Mouse (Mus musculus): ENCODE data around the gene Per1. TPM values are rescaled to one million over a fixed set of nuclear protein-coding genes. Genes with fewer than 3 reads are reported as not detected.
A peak's percentile ranks its signal among the peaks of the same experiment; 100 is the strongest.

The Per1 gene
- polyA plus RNA-seq, 1 experiment: 57.6 TPM

- TF ChIP-seq POLR2A (IDR thresholded peaks at IDR 0.05; ENCODE audit: extremely low read depth, insufficient read depth, low read length) (no peak), CTCF (IDR thresholded peaks at IDR 0.05; ENCODE audit: extremely low read depth, insufficient read depth, low read length) (no peak)
- Histone ChIP-seq H3K27ac (ENCODE audit: insufficient read depth, low read length) (no peak overlapping the region), H3K4me3 (ENCODE audit: insufficient read depth, low read length) (no peak overlapping the region), H3K4me1 (ENCODE audit: control insufficient read depth, insufficient read depth, low read length) (peaks cover 2% of the 10 kb centered on the region; the same call in 1 of the 2 replicates)
Observed at GRCm38 (mm10) chr11:69078041-69078440, 17.0 kb upstream of the Per1 start.

DNA sequence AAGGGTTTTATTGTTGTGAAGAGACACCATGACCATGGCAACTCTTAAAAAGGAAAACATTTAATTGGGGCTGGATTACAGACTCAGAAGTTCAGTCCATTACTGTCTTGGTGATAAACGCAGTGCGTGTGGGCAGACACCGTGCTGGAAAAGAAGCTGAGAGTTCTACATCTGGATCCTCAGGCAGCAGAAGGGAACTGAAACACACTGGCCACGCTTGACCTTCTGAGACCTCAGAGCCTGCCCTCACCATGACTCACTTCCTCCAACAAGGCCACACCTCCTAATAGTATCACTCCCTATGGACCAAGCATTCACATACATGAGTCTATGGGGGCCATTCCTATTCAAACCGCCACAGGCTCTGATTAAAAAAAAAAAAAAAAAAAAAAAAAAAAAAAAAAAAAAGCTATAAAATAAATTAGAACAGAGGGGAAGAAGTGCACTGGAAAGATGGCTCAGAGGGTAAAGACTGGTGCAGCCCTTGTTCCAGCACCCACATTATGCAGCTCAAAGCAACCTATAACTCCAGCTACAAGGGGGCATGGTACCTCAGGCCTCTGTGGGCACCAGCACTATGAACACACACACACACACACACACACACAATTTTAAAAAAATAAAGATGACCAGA is 16.1 kb upstream of the Per1 start:
- no peak for TF ChIP-seq POLR2A (IDR thresholded peaks at IDR 0.05; ENCODE audit: extremely low read depth, insufficient read depth, low read length)
- no peak for TF ChIP-seq CTCF (IDR thresholded peaks at IDR 0.05; ENCODE audit: extremely low read depth, insufficient read depth, low read length)
- Histone ChIP-seq H3K4me3 (ENCODE audit: insufficient read depth, low read length) (no peak overlapping the region), H3K4me1 (ENCODE audit: control insufficient read depth, insufficient read depth, low read length) (0 out of 2 replicates have a peak, but pooled peaks cover 2% of the 10 kb centered on the region), H3K27ac (ENCODE audit: insufficient read depth, low read length) (no peak overlapping the region)

- no peak overlapping the region for H3K4me3 ChIP-seq (ENCODE audit: insufficient read depth, low read length)
- H3K4me1 ChIP-seq (ENCODE audit: control insufficient read depth, insufficient read depth, low read length): no peaks in the 10 kb centered on the region
- no peak overlapping the region for H3K27ac ChIP-seq (ENCODE audit: insufficient read depth, low read length)
- TF ChIP-seq POLR2A (IDR thresholded peaks at IDR 0.05; ENCODE audit: extremely low read depth, insufficient read depth, low read length) (no peak), CTCF (IDR thresholded peaks at IDR 0.05; ENCODE audit: extremely low read depth, insufficient read depth, low read length) (no peak)
Observed at GRCm38 (mm10) chr11:69080102-69080854, 14.7 kb upstream of the Per1 start.

DNA sequence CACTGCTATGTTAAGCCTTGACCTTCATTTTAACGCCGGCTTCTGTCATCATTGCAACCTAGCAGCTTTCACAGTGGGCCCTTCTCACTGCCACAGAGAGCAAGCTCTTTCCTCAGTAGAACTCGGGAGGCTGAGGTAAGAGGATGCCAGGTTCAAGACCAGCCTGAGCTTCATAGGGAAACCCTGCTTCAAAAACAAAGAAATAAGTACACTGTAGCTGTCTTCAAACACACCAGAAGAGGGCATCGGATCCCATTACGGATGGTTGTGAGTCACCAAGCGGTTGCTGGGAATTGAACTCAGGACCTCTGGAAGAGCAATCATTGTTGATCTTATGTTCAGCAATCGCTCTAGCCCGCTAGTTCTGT is 14.2 kb upstream of the Per1 start:
- Histone ChIP-seq H3K4me3 (ENCODE audit: insufficient read depth, low read length) (no peak overlapping the region), H3K4me1 (ENCODE audit: control insufficient read depth, insufficient read depth, low read length) (no peaks in the 10 kb centered on the region), H3K27ac (ENCODE audit: insufficient read depth, low read length) (no peak overlapping the region)
- TF ChIP-seq POLR2A (IDR thresholded peaks at IDR 0.05; ENCODE audit: extremely low read depth, insufficient read depth, low read length): no peak
- no peak for TF ChIP-seq CTCF (IDR thresholded peaks at IDR 0.05; ENCODE audit: extremely low read depth, insufficient read depth, low read length)

GRCm38 (mm10) chr11:69081613-69082012 is 13.4 kb upstream of the Per1 start:
- no peak overlapping the region for H3K4me3 ChIP-seq (ENCODE audit: insufficient read depth, low read length)
- H3K27ac ChIP-seq (ENCODE audit: insufficient read depth, low read length): no peak overlapping the region
- TF ChIP-seq POLR2A (IDR thresholded peaks at IDR 0.05; ENCODE audit: extremely low read depth, insufficient read depth, low read length) (no peak), CTCF (IDR thresholded peaks at IDR 0.05; ENCODE audit: extremely low read depth, insufficient read depth, low read length) (no peak)
- H3K4me1 ChIP-seq (ENCODE audit: control insufficient read depth, insufficient read depth, low read length): peaks cover 1% of the 10 kb centered on the region

- peaks cover 3% of the 10 kb centered on the region for H3K4me1 ChIP-seq (ENCODE audit: control insufficient read depth, insufficient read depth, low read length)
- H3K4me3 ChIP-seq (ENCODE audit: insufficient read depth, low read length): no peak overlapping the region
- TF ChIP-seq CTCF (IDR thresholded peaks at IDR 0.05; ENCODE audit: extremely low read depth, insufficient read depth, low read length): no peak
- H3K27ac ChIP-seq (ENCODE audit: insufficient read depth, low read length): no peak overlapping the region
Observed at GRCm38 (mm10) chr11:69085608-69086007, 9.4 kb upstream of the Per1 start.

GRCm38 (mm10) chr11:69086390-69086789 is 8.6 kb upstream of the Per1 start:
- peak; percentile 84 for TF ChIP-seq POLR2A (IDR thresholded peaks at IDR 0.05; ENCODE audit: extremely low read depth, insufficient read depth, low read length)
- no peak for TF ChIP-seq CTCF (IDR thresholded peaks at IDR 0.05; ENCODE audit: extremely low read depth, insufficient read depth, low read length)

GRCm38 (mm10) chr11:69087082-69087481 is 7.9 kb upstream of the Per1 start:
- Histone ChIP-seq H3K4me3 (ENCODE audit: insufficient read depth, low read length) (no peak overlapping the region), H3K4me1 (ENCODE audit: control insufficient read depth, insufficient read depth, low read length) (peaks cover 3% of the 10 kb centered on the region), H3K27ac (ENCODE audit: insufficient read depth, low read length) (peak overlapping the region; percentile 98)
- no peak for TF ChIP-seq POLR2A (IDR thresholded peaks at IDR 0.05; ENCODE audit: extremely low read depth, insufficient read depth, low read length)
- no peak for TF ChIP-seq CTCF (IDR thresholded peaks at IDR 0.05; ENCODE audit: extremely low read depth, insufficient read depth, low read length)

More at GRCm38 (mm10) chr11:69086390-69086789, 8.6 kb upstream of the Per1 start:
- Histone ChIP-seq H3K27ac (ENCODE audit: insufficient read depth, low read length) (peak overlapping the region; percentile 98), H3K4me3 (ENCODE audit: insufficient read depth, low read length) (no peak overlapping the region), H3K4me1 (ENCODE audit: control insufficient read depth, insufficient read depth, low read length) (peaks cover 3% of the 10 kb centered on the region)

DNA sequence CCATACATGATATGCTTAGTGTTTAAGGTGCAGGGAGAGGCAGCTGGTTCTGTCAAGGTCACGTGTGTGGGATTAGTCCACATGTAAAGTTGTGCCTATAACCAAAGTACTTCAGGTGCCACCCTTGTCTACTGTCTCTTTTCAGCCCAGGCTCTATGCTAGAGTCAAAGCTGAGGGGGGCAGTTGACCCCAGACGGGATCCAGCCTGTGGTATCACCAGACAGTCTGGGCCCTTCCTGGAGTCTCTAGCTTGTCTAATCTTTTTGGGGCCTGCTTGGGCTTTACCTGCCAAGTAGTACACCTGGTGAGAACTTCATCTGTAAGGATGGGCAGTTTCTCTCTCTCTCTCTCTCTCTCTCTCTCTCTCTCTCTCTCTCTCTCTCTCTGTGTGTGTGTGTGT is 7.4 kb upstream of the Per1 start:
- Histone ChIP-seq H3K4me3 (ENCODE audit: insufficient read depth, low read length) (peak overlapping the region; percentile 96; the same call in 1 of the 2 replicates), H3K4me1 (ENCODE audit: control insufficient read depth, insufficient read depth, low read length) (peaks cover 3% of the 10 kb centered on the region), H3K27ac (ENCODE audit: insufficient read depth, low read length) (peak overlapping the region; percentile 98)
- TF ChIP-seq CTCF (IDR thresholded peaks at IDR 0.05; ENCODE audit: extremely low read depth, insufficient read depth, low read length) (no peak), POLR2A (IDR thresholded peaks at IDR 0.05; ENCODE audit: extremely low read depth, insufficient read depth, low read length) (no peak)
